Mouse (Mus musculus) spleen, adult 2 months (tissue): ENCODE data around the gene Rhoj.
"Not testable (repeated sequence)": the region's sequence is repeated elsewhere in the genome, so short reads cannot be mapped to it uniquely, and the experiment has no call there.

ENCODE experiments used
- CTCF ChIP-seq: fragments of 200-500 bp; IDR thresholded peaks from 2 replicates; pipeline ENCODE4 v1.5.1; 2011; ENCODE audit warnings: mild to moderate bottlenecking, inconsistent platforms; ENCODE audit not compliant: insufficient read depth, insufficient read length, insufficient replicate concordance; ENCODE audit errors: extremely low read depth
- POLR2A ChIP-seq: fragments of 200-500 bp; IDR thresholded peaks from 2 replicates; pipeline ENCODE4 v1.6.1; 2011; ENCODE audit warnings: low read depth, low read length, inconsistent platforms

DNA sequence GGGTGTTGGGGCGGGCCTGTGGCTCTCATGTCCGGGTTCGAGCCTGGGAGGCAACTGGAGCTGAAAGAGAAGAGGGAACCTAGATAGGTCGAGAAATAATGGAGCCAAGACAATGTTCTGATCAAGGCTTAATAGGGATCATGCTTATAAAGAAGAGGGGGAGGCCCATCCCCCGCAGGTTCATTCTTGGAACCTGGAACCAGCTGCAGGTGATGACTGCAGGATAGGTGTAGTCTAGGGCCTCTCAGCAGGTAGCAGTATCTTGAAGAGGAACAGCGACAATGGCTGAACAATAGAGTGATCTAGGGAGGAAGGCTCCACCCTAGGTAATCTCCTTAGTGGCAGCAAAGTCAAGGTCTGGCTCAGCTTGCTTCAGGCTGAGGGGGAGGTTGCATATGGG lies 124.3 kb downstream of the Rhoj start:
- TF ChIP-seq CTCF, POLR2A: not testable (repeated sequence)
